Mouse (Mus musculus): ENCODE results near the gene Fam208a.
A peak's percentile ranks its signal among the peaks of the same experiment; 100 is the strongest.

The Fam208a gene

GRCm38 (mm10) chr14:27422301-27422700, 6.3 kb upstream of the Fam208a start:
- DNase-seq: no peak

GRCm38 (mm10) chr14:27428973-27429711, 508 bp downstream of the Fam208a start:
- peak; percentile 90 for DNase-seq

GRCm38 (mm10) chr14:27430280-27430679, 1.6 kb downstream of the Fam208a start:
- no peak for DNase-seq

GRCm38 (mm10) chr14:27432064-27432463, 3.4 kb downstream of the Fam208a start:
- DNase-seq: no peak

GRCm38 (mm10) chr14:27436116-27436515, 7.5 kb downstream of the Fam208a start:
- DNase-seq: no peak

GRCm38 (mm10) chr14:27436826-27437225, 8.2 kb downstream of the Fam208a start:
- DNase-seq: no peak

- peak; percentile 53 for DNase-seq
Observed at GRCm38 (mm10) chr14:27440921-27441320, 12.3 kb downstream of the Fam208a start.

GRCm38 (mm10) chr14:27444851-27445281, 16.2 kb downstream of the Fam208a start:
- no peak for DNase-seq

GRCm38 (mm10) chr14:27446963-27447362, 18.3 kb downstream of the Fam208a start:
- DNase-seq: no peak

GRCm38 (mm10) chr14:27491399-27491798, 62.8 kb downstream of the Fam208a start:
- DNase-seq: no peak

GRCm38 (mm10) chr14:27493516-27493915, 64.9 kb downstream of the Fam208a start:
- no peak for DNase-seq

GRCm38 (mm10) chr14:27501096-27501495, 72.5 kb downstream of the Fam208a start:
- DNase-seq: no peak

- DNase-seq: peak; percentile 99
Observed at GRCm38 (mm10) chr14:27507894-27508643, 79.4 kb downstream of the Fam208a start, which contains the start of gene Ccdc66. TSS of gene Ccdc66 (minus strand) at chr14:27508460.

- no peak for DNase-seq
Observed at GRCm38 (mm10) chr14:27508644-27509301, 80.1 kb downstream of the Fam208a start.

- no peak for DNase-seq
Observed at GRCm38 (mm10) chr14:27524541-27524940, 95.9 kb downstream of the Fam208a start.

All from lung, postnatal 36 days (tissue).